Mouse (Mus musculus): ENCODE results near the gene Sec24c.
"Not testable (repeated sequence)": the region's sequence is repeated elsewhere in the genome, so short reads cannot be mapped to it uniquely, and the experiment has no call there.

The Sec24c gene

DNA sequence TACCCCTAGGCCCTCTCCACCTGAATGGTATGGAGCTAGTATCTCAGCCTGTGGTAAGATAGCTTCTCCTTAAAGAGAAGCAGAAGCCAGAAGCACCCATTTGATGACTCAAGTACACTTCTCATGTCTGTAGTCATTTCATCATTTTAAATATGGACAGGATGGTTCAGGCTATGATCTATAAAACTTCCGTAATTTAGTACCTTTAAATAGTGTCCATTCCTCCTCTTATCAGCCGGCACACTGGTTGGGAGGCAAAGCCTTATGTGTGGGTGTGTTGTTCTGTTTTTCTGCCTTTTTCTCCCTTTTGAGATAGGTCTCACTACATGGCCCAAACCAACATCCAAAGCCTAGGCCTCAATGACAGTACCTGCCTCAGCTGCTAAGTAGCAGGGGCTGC lies 24.4 kb downstream of the Sec24c start:
- DNase-seq (ENCODE audit: low read depth, low spot score), result no peak

DNA sequence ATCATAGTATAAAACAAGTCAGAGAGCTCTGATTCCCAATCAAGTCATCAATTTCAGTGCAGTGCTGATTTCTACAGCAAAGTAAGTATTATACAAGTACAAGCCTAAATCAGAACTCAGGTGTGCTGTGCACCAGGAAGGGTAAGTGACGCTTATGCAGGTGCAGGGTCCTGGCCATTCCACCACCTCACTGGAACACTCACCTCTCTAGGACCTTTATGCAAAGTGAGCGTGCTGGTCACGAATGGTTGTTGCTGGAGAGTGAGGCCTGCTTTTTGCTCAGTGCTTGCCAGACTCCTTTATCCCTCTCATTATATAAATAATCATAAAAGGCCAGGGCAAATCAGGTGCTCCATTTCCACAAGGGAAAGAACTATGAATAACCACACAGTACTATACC lies 26.3 kb downstream of the Sec24c start:
- no peak for DNase-seq (ENCODE audit: low read depth, low spot score)

DNA sequence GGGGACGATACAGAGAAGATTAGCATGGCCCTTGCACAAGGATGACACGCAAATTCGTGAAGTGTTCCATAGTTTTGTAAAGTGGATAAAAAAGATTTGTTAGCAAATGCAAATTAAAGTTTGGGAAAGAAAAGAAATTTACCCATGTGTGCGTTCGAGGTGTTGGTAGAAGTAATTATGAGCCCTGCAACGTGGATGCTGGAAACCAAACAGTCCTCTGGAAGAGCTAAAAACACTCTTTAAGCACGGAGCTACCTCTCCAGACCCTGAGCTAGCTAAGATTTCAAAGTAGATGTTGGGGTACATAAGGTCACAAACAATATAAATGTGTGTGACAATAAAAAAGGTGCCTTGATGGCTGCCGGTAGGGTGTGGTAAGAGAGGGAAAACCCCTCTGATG lies 27.4 kb downstream of the Sec24c start:
- DNase-seq (ENCODE audit: low read depth, low spot score), result no peak

DNA sequence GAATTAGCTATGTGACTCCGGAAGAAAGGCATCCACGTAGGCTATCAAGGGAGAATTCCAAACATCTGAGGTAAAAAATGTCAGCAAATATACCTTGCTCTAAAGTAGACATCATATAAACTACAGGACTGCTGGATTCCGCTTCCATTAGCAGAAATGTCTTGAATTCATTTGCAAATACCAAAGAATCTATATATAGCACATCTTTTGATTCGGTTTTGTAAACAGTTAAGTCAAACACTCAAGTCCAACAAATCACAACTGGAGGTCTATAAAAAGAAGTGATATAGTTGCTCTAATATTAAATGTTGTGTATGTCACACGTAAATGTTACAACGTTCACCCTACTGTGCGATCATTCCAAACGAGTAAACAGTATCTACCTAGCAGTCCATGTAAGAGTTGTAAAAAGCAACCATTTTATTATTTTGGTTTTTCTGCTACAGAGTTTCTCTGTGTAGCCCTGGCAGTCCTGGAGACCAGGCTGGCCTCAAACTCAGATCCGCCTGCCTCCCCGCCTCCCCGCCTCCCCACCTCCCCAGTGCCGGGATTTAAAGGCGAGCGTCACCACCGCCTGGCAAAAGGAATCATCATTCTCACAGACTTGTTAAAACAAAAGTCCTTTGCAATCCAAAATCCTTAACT lies 28.1 kb downstream of the Sec24c start:
- no peak for DNase-seq (ENCODE audit: low read depth, low spot score)

DNA sequence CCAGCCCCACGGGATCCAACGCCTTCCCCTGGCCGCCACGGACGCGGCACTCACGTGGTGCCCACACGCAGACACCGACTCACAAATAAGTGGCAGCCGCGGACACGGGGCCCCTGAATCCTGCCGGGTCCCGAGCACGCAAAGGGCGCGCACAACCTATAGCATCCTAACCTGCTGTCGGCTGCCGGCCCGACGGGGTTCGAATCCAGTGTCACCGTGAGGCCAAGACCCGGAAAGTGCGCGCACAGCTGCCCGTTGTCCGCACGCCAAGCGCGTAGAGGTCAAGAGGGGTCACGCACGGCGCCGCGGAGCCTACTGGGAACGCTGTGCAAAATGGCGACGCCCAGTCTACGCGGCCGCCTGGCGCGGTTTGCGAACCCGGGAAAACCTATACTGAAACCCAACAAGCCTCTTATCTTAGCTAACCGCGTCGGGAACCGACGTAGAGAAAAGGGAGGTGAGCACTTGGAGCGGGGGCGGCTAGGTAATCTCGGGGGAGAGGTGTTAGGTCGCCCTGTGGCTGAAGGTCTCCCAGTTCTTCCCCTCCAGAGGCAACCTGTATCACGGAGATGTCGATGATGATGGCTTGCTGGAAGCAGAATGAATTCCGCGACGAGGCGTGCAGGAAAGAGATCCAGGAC lies 28.8 kb downstream of the Sec24c start, which contains the start of gene Chchd1:
Gene Chchd1, plus strand, starts transcription at position 266 of the 641 bp plus-strand sequence.
- DNase-seq (ENCODE audit: low read depth, low spot score), result peak; percentile 71

DNA sequence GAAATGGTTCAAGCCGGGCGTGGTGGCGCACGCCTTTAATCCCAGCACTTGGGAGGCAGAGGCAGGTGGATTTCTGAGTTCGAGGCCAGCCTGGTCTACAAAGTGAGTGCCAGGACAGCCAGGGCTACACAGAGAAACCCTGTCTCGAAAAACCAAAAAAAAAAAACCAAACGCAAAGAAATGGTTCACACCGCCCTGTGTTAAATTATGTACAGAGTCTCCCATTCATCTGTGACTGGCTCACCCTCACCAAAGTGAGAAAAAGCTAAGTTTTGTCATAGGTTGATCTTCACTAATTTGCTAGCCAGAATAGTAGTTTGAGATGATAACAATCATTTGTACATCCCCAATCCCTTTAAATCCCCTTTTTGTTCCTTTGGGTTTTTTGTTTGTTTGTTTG lies 29.4 kb downstream of the Sec24c start:
- not testable (repeated sequence) for DNase-seq (ENCODE audit: low read depth, low spot score)

DNA sequence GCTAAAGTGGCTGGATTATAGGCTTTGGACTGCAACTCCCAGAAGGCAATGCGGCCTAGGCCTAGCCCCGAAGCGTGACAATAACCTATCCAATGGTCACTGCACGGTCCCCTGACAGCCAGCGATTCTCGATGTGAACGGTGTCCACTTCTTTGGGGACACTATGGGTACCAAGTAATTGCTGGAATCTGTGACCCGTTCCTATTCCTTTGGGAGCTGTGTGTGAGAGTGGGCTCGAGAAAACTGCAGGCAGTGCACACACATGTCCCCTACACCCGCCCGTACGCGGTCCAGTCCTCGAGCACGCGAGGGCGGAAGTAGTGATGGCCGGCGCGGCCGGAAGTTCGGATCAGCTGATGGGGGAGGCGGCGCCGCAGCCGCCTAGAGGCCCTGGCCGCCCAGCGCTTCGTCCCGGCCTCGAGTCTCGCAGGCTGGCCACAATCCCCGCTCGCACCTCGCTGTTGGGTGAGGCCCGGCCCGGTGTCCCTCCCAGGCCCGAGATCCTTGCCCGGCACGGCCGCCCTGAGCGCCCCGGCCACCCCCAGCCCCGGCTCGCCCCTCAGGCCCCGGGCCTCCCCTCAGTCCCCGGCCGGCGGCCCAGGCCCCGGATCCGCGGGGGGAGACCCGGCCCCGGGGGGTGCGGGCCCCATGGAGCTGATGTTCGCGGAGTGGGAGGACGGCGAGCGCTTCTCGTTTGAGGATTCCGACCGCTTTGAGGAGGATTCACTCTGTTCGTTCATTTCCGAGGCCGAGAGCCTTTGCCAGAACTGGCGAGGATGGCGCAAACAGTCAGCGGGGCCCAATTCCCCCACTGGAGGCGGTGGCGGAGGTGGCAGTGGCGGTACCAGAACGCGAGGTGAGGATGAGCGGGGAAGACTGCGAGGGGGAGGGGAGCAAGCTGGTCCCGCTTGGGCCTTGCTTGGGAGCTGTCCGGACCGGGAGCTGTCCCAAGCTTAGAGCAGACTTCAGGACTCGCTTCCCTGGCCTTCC lies 33.4 kb downstream of the Sec24c start, which contains the start of gene Zswim8:
Gene Zswim8, plus strand, starts transcription at position 352 of the 990 bp plus-strand sequence.
- peak; percentile 95 for DNase-seq (ENCODE audit: low read depth, low spot score)

DNA sequence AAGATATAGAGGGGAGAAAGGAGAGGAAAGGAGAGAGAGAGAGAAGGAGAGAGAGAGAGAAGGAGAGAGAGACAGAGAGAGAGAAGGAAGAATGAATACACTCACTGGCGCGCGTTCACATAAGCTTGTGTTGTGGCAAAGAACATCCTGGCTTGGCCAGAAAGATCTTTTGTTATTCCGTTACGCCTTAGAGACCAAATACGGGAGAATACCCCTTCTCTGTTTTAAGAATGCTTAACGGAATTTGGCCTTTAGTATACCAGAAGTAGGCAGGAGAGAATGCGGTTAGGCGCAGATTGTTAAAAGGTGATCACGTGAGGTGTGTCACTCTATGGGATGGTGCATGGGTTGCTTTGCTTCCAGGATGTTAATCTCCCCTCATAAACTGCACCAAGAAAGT lies 34.1 kb downstream of the Sec24c start:
- DNase-seq (ENCODE audit: low read depth, low spot score), result no peak

DNA sequence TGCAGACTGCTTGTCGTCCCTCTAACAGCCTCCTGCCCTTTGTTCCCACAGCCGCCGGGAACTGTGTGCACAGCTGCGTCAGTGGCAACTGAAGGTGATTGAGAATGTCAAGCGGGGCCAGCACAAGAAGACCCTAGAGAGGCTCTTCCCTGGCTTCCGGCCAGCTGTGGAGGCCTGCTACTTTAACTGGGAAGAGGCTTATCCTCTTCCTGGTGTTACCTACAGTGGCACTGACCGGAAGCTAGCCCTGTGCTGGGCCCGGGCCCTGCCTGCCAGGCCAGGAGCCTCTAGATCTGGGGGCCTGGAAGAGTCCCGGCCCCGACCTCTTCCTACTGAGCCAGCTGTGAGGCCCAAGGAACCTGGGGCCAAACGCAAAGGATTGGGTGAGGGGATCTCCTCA lies 39.7 kb downstream of the Sec24c start:
- DNase-seq (ENCODE audit: low read depth, low spot score), result no peak

DNA sequence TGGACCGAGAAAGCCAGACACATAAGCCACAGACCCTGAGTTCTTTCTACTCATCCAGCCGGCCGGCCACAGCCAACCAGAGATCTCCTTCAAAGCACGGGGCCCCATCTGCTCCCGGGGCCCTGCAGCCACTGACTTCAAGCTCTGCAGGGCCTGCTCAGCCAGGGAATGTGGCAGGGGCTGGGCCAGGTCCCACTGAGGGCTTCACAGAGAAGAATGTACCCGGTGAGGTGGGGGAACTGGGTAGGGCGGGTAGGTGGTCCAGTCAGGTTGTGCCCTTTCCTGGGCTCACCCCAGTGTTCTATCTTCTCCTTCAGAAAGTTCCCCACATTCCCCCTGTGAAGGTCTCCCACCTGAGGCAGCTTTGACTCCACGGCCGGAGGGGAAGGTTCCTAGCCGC lies 44.3 kb downstream of the Sec24c start:
- no peak for DNase-seq (ENCODE audit: low read depth, low spot score)

DNA sequence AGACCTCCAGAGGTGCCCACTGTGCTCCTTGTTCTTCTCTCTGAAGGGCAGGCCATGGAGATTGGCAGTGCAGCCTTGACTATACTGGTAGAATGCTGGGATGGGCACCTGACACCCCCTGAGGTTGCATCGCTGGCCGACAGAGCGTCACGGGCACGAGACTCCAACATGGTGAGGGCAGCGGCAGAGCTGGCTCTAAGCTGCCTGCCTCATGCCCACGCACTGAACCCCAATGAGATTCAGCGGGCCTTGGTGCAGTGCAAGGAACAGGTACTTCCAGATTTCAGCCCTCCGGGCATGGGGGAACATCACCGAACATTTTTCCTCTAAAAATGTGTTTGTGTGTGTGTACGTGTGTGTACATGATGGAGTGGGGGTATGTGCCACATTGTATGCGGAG lies 45.7 kb downstream of the Sec24c start:
- no peak for DNase-seq (ENCODE audit: low read depth, low spot score)

DNA sequence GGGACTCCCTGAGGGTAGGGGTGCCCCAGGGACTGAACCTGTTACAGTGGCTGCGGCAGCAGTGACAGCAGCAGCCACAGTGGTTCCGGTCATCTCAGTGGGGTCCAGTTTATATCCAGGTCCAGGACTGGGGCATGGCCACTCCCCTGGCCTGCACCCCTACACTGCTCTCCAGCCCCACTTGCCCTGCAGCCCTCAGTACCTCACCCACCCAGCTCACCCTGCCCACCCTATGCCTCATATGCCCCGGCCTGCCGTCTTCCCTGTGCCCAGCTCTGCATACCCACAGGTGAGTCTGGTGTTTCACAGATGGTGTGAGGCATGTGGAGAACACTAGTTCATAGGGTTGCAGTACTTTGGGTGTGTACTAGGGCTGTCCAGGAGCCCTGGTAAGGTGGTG lies 47.3 kb downstream of the Sec24c start:
- no peak for DNase-seq (ENCODE audit: low read depth, low spot score)

DNA sequence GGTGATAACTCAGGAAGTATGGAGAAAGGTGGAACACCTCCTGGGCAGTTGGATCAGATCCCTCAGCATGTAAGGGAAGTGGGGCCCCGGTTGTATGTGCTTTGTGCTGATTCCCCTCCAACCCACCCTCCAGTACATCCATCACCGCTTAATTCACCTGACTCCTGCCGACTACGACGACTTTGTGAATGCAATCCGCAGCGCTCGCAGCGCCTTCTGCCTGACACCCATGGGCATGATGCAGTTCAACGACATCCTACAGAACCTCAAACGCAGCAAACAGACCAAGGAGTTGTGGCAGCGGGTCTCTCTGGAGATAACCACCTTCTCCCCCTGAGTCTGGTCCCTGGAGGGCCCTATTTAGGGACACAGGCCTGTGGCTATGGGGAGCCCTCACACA lies 48.9 kb downstream of the Sec24c start:
- no peak for DNase-seq (ENCODE audit: low read depth, low spot score)

DNA sequence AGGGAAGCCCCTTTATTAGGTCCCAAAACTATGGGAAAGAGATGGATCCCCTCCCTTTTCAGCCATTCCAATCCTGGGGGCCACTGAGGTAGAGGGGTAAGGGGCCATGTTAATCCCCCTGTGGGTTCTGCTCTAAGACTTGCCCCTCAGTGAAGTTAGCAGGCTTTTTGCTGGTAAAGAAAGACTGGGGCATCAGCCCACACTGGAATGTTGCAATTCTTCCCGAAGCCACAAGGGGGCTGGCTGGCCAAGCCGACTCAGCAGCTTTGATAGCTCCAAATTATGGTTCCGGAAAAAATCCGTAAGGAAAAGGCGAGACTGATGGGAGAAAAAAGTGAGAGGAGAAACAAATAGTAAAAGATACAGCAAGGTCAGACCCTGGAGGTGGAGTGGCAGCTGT lies 49.9 kb downstream of the Sec24c start:
- DNase-seq (ENCODE audit: low read depth, low spot score), result no peak

DNA sequence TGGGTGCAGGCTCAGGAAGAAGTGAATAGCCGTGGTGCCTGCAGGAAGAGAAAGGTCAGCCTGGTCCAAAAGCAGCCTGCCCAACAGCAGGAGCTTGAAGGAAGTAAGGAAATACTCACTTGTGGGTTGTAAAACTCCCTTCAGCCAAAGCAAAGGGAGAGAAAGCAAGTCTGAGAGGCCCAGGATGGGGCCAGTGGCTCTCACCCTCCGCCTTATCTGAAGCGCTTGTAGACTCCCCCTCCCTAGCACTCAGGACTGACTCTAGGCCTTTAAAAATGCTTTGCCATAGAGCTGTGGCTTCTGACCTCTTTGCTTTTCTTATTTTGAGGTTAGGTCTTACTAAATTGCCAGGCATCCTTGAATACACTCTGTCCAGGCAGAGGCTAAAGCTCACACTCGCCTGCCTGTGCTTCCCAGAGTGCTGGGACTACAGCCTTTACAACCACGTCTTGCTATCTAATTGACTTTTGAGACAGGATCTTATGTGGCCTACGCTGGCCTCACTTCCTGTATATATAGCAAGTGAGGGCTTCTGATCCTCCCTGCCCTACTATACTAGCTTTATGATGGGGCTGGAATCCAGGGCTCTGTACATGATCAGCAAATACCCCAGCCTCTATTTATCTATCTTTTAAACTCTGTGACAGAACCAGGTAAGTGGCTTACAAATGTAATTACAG lies 51.7 kb downstream of the Sec24c start:
- no peak for DNase-seq (ENCODE audit: low read depth, low spot score)

DNA sequence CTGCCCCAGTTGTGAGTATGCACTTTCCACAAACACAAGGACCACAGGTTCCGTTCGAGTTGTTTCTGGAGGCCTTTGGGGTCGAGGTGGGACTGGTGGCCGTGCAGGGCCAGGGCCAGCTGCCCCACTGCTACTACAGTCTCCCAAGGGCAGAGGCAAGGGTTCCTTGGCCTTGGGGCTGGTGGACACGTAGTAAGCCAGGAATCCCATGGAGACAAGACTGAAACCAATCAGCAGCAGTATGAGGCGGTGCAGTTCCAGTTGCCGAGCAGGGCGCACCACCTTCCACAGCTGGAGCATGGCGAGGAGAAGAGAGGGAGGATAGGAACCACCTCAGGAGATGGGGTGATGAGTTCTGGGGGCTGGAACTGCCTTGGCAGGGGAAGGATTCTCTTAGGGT lies 55.8 kb downstream of the Sec24c start:
- no peak for DNase-seq (ENCODE audit: low read depth, low spot score)

DNA sequence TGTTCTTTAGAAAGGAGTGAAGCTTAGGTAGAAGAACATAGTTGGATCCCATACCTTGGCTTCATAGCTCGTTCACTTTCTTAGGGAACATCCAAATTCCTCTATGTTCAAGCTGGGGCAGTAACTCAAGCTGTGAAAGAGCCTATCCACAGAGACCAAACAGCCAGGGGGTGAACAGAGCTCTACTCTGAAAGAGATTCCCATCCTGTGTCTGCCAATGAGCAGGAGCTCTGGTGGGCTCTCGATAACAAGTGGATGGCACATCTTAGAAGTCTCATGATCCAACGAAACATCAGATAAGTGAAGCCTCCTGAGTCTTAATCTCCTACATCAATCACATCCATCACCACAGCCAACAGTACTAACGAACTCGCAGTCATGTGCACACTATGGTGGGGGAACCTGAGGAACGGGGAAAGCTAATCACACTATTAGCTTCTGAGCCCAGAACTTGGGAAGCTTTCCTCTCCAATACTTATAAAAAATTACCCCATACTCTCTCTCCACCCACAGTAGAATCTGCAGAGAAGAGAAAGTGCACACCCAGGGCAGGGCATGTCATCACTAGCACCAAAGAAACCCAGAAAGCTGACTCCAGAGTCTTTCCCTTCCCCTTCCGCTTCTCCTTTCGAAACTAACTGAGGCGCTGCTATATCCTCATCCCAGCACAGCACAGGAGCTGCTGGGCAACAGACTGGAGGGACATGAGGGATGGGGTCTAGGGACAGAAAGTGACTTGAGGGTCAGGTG lies 56.9 kb downstream of the Sec24c start:
- no peak for DNase-seq (ENCODE audit: low read depth, low spot score)

DNA sequence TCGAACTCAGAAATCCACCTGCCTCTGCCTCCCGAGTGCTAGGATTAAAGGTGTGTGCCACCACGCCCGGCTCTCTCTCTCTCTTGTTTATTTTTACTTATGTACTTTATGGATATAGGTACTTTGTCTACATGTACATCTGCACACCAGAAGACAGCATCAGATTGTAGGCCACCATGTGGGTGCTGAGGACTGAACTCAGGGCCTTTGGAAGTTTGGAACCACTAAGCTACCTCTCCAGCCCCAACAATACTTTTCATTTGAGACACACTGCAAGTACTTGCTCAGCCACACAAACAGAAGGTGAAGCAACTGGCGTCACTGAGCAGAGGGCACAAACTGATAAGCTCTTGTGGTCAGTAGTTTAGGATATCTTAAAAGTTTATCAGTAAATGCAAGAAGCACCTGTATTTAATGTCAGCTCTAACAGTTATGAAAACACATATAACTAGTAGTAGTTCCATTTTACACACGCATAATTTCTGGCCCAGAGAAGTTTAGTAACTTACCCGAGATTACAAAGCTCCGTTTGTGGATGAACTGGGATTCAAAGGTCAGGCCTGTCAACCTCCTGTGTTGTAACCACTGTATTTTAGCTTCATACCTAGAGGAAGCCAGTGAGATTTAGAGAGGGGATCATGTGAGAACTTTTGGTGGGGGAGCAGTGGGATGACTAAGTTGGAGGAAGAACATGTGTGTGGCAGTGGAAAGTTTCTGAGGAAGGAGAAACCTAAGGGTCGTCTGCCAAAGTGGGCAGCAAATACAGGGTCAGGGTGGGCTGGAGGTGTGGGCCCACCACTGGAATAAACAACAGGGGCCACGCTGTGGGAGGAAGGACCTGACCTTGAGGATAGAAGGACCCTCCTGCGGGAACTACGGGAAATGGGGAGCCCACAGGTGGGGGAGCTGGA lies 59.2 kb downstream of the Sec24c start:
- DNase-seq (ENCODE audit: low read depth, low spot score), result no peak

DNA sequence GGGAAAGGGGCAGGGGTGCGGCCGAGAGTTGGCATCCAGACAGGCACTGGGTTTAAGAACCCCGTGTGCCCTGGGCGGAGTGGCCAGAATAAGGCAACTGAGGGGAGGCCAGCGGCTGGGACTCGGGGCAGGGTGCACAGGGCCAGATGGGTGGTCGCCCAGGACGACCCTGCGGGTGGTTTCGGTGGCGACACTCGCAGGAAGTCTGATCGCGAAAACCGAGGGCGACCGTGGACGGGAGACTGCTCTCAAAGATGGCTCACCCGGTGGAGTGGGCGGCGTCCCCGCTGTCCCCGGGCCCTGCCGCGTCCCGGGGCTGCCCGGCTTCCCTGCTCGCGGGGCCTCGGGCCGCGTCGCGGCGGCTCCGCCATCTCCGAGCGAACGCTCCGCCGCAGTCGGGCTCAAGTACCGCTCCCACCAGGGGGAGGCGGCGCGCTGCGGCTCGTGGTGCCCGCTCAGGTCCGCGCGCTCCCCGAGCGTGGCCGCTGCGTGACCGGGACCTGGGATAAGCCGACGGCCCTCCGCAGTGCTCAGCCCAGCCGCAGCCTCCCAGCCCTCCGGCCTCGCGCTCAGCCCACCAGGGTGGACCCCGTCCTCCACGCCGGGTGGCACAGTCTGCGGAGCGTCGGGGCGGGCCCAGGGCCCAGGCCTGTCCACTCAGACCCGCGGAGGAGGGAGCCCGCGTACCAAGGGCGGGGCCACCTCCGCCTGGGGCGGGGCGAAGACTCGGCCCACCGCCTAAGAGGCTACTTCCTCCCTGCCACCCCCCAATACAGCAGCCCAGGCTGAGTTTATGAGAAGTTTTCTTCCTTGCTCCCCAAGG lies 60.1 kb downstream of the Sec24c start, which contains the start of gene Ndst2:
Gene Ndst2, minus strand, starts transcription at position 611 of the 823 bp plus-strand sequence.
- peak; percentile 77 for DNase-seq (ENCODE audit: low read depth, low spot score)

Data from telencephalon, adult 2 months (tissue).